Mouse (Mus musculus): ENCODE data around the gene Mmp9. TPM values are rescaled to one million over a fixed set of nuclear protein-coding genes. Genes with fewer than 3 reads are reported as not detected.

The Mmp9 gene
- polyA plus RNA-seq, 1 experiment from 2014 or later, result 1.9 TPM

DNA sequence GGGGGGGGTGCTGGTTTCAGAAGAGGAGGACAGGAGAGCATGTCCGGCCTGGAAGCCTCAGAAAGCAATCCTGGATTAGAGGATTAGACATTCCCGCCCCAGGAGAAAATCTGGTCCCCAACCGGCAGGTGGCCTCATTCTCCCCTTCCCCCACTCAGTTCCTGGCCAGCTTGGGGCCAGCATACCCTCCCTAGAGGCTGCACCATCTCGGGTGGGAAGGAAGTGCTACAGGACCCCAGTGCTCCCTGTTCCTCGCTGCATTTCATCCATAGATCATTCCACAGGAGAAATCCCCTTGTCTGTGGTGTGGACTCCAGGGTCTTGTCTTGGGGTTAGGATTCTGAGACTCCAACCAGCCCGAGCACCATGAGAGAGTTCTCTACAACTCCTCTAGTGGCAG is 26.6 kb downstream of the Mmp9 start:
- Histone ChIP-seq H3K9ac (ENCODE audit: low read depth, low read length) (no peak overlapping the region), H3K4me1 (replicated peaks; ENCODE audit: control insufficient read depth, insufficient read depth, low read length) (peaks cover 7% of the 10 kb centered on the region), H3K36me3 (ENCODE audit: control insufficient read depth, insufficient read depth, low read length) (no peaks in the 10 kb centered on the region), H3K9me3 (ENCODE audit: control insufficient read depth, low read length) (no peaks in the 10 kb centered on the region), H3K4me2 (no peak overlapping the region), H3K4me3 (ENCODE audit: low read depth, low read length) (no peak overlapping the region), H3K27me3 (replicated peaks; ENCODE audit: control insufficient read depth, insufficient read depth, low read length) (peaks cover 71% of the 10 kb centered on the region), H3K27ac (ENCODE audit: low read depth, low read length) (no peak overlapping the region)
- 13% methylated on average over 6 of the region's 6 CpGs for WGBS
- ATAC-seq (replicated peaks; ENCODE audit: low FRiP score) (no peak), DNase-seq (ENCODE audit: low spot score) (no peak)

DNA sequence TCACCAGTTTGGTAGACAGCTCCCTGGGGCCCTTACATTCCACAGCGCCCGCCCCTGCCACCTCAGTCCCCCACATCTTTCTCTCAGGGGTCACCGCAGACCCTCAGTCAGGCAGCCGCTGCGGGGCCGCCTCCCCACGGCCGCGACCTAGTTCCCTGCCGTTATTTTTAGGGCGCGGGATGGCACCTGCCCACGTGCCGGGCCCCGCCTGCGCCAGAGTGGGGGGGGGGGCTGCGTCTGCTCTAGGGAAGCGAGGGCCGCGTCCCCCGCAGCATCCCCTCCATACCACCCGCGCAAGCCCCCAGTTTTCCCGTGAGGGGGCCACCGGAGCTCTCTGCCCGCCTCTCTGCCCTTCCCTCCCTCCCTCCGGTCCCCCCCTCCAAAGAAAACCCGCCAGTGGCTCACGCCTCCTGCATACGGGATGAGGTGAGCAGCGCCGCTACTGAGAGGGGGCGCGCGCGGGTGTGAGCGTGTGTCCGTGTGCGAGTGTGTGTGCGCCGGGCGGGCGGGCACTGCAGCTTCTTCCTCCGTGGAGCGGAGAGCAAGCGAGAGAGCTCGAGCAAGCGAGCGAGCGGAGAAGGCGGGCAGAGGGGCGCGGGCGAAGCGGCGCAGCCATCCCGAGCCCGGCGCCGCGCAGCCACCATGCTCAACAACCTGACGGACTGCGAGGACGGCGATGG is 27.3 kb downstream of the Mmp9 start:
- ATAC-seq (replicated peaks; ENCODE audit: low FRiP score), result no peak
- DNase-seq (ENCODE audit: low spot score), result no peak
- Histone ChIP-seq H3K27me3 (replicated peaks; ENCODE audit: control insufficient read depth, insufficient read depth, low read length) (peaks cover 78% of the 10 kb centered on the region), H3K4me2 (peak overlapping the region; percentile 52), H3K27ac (ENCODE audit: low read depth, low read length) (no peak overlapping the region), H3K36me3 (ENCODE audit: control insufficient read depth, insufficient read depth, low read length) (no peaks in the 10 kb centered on the region), H3K4me3 (ENCODE audit: low read depth, low read length) (peak overlapping the region; percentile 31; the same call in 1 of the 2 replicates), H3K4me1 (replicated peaks; ENCODE audit: control insufficient read depth, insufficient read depth, low read length) (peaks cover 7% of the 10 kb centered on the region), H3K9ac (ENCODE audit: low read depth, low read length) (no peak overlapping the region), H3K9me3 (ENCODE audit: control insufficient read depth, low read length) (no peaks in the 10 kb centered on the region)
- WGBS, result 4% methylated on average over 65 of the region's 65 CpGs

DNA sequence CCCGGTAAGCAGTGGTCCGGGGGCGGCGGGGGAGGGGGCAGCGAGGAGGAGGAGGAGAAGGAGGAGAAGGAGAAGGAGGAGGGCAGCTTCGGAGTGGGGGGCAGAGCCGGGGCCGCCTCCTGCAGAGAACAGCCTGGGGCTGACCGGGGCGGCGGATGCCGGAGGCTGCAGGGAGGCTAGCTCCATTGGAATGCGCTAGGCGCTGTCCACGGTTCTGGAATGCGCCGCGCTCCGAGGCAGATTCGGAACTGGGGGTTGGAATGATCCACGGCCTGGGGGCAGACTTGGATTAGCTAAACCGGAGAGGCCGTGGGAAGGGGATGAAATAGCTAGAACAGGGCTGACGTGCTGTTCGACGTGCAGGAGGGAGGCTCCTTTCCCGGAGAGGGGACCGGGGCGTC is 27.9 kb downstream of the Mmp9 start:
- ATAC-seq (replicated peaks; ENCODE audit: low FRiP score) (no peak), DNase-seq (ENCODE audit: low spot score) (peak; percentile 78)
- no peaks in the 10 kb centered on the region for H3K9me3 ChIP-seq (ENCODE audit: control insufficient read depth, low read length)
- H3K9ac ChIP-seq (ENCODE audit: low read depth, low read length), result no peak overlapping the region
- H3K27me3 ChIP-seq (replicated peaks; ENCODE audit: control insufficient read depth, insufficient read depth, low read length), result peaks cover 82% of the 10 kb centered on the region
- H3K36me3 ChIP-seq (ENCODE audit: control insufficient read depth, insufficient read depth, low read length), result no peaks in the 10 kb centered on the region
- WGBS, result under 1% methylated on average over 29 of the region's 29 CpGs
- H3K4me2 ChIP-seq, result peak overlapping the region; percentile 52
- peaks cover 7% of the 10 kb centered on the region for H3K4me1 ChIP-seq (replicated peaks; ENCODE audit: control insufficient read depth, insufficient read depth, low read length)
- H3K4me3 ChIP-seq (ENCODE audit: low read depth, low read length), result peak overlapping the region; percentile 31; the same call in 1 of the 2 replicates
- H3K27ac ChIP-seq (ENCODE audit: low read depth, low read length), result no peak overlapping the region

DNA sequence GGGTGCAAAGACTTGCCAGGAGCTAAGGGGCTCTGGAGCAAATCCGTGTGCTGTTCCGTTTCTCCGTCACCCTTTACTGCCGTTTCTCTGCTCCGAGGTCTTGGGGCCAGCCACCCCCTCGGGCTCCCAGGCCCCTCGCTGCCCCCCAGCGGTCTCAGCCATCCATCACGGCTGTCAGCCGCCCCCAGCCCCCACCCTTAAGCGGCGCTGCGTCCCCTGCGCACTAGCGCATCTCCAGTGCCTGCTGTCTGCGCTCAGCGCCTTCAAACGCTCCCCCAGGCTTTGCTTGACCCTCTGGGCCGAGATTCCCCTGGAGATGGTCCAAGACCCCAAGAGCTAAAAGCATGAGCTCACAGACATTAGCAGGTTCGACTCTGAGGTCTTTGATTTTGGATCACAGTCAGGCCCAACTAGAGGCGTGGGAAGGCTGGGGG is 28.8 kb downstream of the Mmp9 start:
- no peaks in the 10 kb centered on the region for H3K9me3 ChIP-seq (ENCODE audit: control insufficient read depth, low read length)
- 4% methylated on average over 21 of the region's 21 CpGs for WGBS
- DNase-seq (ENCODE audit: low spot score), result no peak
- H3K4me1 ChIP-seq (replicated peaks; ENCODE audit: control insufficient read depth, insufficient read depth, low read length), result peaks cover 7% of the 10 kb centered on the region
- H3K4me2 ChIP-seq, result no peak overlapping the region
- no peak overlapping the region for H3K4me3 ChIP-seq (ENCODE audit: low read depth, low read length)
- no peak overlapping the region for H3K9ac ChIP-seq (ENCODE audit: low read depth, low read length)
- no peak overlapping the region for H3K27ac ChIP-seq (ENCODE audit: low read depth, low read length)
- H3K36me3 ChIP-seq (ENCODE audit: control insufficient read depth, insufficient read depth, low read length), result no peaks in the 10 kb centered on the region
- H3K27me3 ChIP-seq (replicated peaks; ENCODE audit: control insufficient read depth, insufficient read depth, low read length), result peaks cover 84% of the 10 kb centered on the region
- no peak for ATAC-seq (replicated peaks; ENCODE audit: low FRiP score)

DNA sequence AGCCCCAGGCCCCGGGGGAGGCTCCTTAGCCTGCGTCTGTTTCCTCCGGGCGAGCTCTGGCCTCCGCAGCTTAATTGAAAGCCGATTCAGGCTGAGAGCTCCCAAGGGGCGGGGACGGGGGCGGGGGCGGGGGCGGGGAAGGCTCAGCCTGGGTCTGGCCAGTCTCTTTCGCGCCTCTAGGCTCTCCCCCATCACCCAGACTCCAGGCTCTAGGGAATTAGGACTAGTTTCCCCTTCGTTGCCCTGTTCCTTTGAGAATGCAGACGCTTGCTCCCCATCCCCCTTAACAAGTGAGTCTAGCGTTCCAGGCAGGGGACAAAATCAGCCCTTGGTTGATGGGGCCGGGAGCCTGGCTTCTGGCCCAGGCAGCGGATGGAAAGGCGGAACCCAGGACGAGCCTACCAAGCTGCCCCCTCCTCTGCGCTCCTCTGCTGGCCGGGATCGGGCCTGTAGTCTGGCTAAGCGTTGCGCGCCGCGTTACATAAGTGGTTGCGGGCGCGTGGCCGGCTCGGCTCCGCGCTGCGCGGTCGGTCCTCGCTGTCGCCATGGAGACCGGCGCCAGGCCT is 30.1 kb downstream of the Mmp9 start:
- Histone ChIP-seq H3K27ac (ENCODE audit: low read depth, low read length) (no peak overlapping the region), H3K9me3 (ENCODE audit: control insufficient read depth, low read length) (no peaks in the 10 kb centered on the region), H3K27me3 (replicated peaks; ENCODE audit: control insufficient read depth, insufficient read depth, low read length) (peaks cover 78% of the 10 kb centered on the region), H3K4me1 (replicated peaks; ENCODE audit: control insufficient read depth, insufficient read depth, low read length) (peaks cover 7% of the 10 kb centered on the region), H3K4me2 (peak overlapping the region; percentile 31), H3K9ac (ENCODE audit: low read depth, low read length) (no peak overlapping the region), H3K4me3 (ENCODE audit: low read depth, low read length) (no peak overlapping the region), H3K36me3 (ENCODE audit: control insufficient read depth, insufficient read depth, low read length) (no peaks in the 10 kb centered on the region)
- DNase-seq (ENCODE audit: low spot score), result no peak
- WGBS, result 2% methylated on average over 42 of the region's 42 CpGs
- ATAC-seq (replicated peaks; ENCODE audit: low FRiP score), result no peak

DNA sequence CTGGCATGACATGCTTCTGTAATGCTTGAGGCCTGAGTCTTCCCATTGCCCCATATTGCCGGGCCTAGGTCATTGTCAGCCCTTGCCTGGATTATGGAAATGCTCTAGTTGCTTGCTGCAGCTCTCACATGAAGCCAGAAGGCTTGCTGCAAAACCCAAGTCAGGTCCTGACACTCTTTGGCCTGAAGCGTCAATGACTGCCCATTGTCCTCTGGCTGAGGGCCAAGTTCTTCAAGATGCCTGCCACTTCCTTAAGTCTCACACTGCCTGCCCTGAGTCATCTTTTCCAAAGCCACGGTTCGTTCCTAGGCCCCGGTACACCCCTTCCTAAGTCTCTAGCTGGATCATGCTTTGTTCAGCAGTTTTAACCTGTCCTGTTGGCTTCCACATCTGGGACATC is 32.1 kb downstream of the Mmp9 start:
- no peak for ATAC-seq (replicated peaks; ENCODE audit: low FRiP score)
- H3K36me3 ChIP-seq (ENCODE audit: control insufficient read depth, insufficient read depth, low read length), result no peaks in the 10 kb centered on the region
- no peak overlapping the region for H3K9ac ChIP-seq (ENCODE audit: low read depth, low read length)
- H3K4me3 ChIP-seq (ENCODE audit: low read depth, low read length), result no peak overlapping the region
- no peak overlapping the region for H3K4me2 ChIP-seq
- DNase-seq (ENCODE audit: low spot score), result no peak
- no peak overlapping the region for H3K27ac ChIP-seq (ENCODE audit: low read depth, low read length)
- peaks cover 6% of the 10 kb centered on the region for H3K4me1 ChIP-seq (replicated peaks; ENCODE audit: control insufficient read depth, insufficient read depth, low read length)
- WGBS, result 45% methylated on average over 5 of the region's 5 CpGs
- H3K27me3 ChIP-seq (replicated peaks; ENCODE audit: control insufficient read depth, insufficient read depth, low read length), result peaks cover 59% of the 10 kb centered on the region
- no peaks in the 10 kb centered on the region for H3K9me3 ChIP-seq (ENCODE audit: control insufficient read depth, low read length)

DNA sequence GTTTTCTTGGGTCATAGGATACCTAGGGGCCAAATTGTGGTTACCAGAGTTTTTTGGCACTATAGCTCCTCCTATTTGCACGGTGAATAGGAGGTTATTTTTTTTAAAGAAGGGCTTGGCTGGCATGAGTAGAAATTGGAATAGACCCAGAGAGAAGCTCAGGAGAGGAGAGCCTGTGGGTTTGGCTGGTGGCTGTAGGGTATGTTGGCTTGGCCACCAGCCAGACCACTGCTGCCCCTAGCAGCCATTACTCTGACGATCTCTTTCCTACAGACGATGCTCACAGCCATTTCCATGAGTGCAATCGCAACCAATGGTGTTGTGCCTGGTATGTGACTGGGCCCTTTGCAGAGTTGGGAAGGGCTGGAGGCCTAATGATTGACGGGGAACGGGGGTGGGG is 35.0 kb downstream of the Mmp9 start:
- H3K4me2 ChIP-seq, result no peak overlapping the region
- no peaks in the 10 kb centered on the region for H3K4me1 ChIP-seq (replicated peaks; ENCODE audit: control insufficient read depth, insufficient read depth, low read length)
- DNase-seq (ENCODE audit: low spot score) (no peak), ATAC-seq (replicated peaks; ENCODE audit: low FRiP score) (no peak)
- no peak overlapping the region for H3K4me3 ChIP-seq (ENCODE audit: low read depth, low read length)
- H3K27ac ChIP-seq (ENCODE audit: low read depth, low read length), result no peak overlapping the region
- no peaks in the 10 kb centered on the region for H3K9me3 ChIP-seq (ENCODE audit: control insufficient read depth, low read length)
- no peaks in the 10 kb centered on the region for H3K36me3 ChIP-seq (ENCODE audit: control insufficient read depth, insufficient read depth, low read length)
- H3K9ac ChIP-seq (ENCODE audit: low read depth, low read length), result no peak overlapping the region
- H3K27me3 ChIP-seq (replicated peaks; ENCODE audit: control insufficient read depth, insufficient read depth, low read length), result peaks cover 29% of the 10 kb centered on the region
- WGBS, result 72% methylated on average over 6 of the region's 6 CpGs

DNA sequence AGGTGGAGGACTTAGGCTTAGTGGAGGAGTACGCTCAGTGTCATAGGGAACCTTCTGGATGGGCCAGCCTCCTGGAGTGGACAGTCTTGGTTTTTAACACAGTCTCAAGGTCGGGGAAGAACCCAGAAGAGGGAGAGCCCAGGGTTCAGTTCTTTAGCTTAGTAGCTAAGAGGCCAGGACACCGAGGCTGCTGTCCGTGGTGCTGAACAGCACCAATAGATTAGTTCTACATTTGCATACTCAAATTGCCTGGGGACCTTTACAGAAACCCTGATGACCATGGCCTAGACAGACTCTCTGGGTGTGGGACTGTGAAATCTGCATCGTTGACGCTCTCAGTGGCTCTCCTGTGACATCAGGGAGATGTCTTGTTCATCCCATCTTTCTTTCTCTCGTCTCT is 39.2 kb downstream of the Mmp9 start:
- no peak overlapping the region for H3K27ac ChIP-seq (ENCODE audit: low read depth, low read length)
- H3K9ac ChIP-seq (ENCODE audit: low read depth, low read length), result no peak overlapping the region
- no peak overlapping the region for H3K4me2 ChIP-seq
- H3K36me3 ChIP-seq (ENCODE audit: control insufficient read depth, insufficient read depth, low read length), result no peaks in the 10 kb centered on the region
- WGBS, result 23% methylated on average over 7 of the region's 7 CpGs
- no peaks in the 10 kb centered on the region for H3K4me1 ChIP-seq (replicated peaks; ENCODE audit: control insufficient read depth, insufficient read depth, low read length)
- no peaks in the 10 kb centered on the region; the same call in 1 of the 2 replicates for H3K27me3 ChIP-seq (replicated peaks; ENCODE audit: control insufficient read depth, insufficient read depth, low read length)
- H3K9me3 ChIP-seq (ENCODE audit: control insufficient read depth, low read length), result no peaks in the 10 kb centered on the region
- no peak for ATAC-seq (replicated peaks; ENCODE audit: low FRiP score)
- peak; percentile 49 for DNase-seq (ENCODE audit: low spot score)
- no peak overlapping the region for H3K4me3 ChIP-seq (ENCODE audit: low read depth, low read length)

DNA sequence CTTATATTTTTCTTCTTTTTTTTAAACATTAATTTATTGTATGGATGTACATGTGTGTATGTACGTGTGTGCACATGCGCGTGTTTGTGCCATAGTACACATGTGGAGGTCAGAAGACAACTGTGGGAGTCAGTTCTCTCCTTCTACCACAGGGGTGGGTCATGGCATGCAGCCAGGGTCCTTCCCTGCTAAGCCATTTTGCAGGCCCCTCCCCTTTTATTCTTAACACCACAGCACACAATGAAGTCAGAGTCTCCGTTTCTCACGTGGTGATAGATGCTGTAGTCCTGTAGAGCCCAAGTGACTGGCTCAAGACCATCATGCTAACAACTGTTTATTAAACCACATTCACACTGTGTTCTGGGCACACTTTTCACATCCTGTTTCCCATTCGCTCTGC is 45.4 kb downstream of the Mmp9 start:
- no peak for DNase-seq (ENCODE audit: low spot score)
- H3K36me3 ChIP-seq (ENCODE audit: control insufficient read depth, insufficient read depth, low read length), result no peaks in the 10 kb centered on the region
- H3K9me3 ChIP-seq (ENCODE audit: control insufficient read depth, low read length), result no peaks in the 10 kb centered on the region
- WGBS, result 79% methylated on average over 6 of the region's 6 CpGs
- ATAC-seq (replicated peaks; ENCODE audit: low FRiP score), result no peak
- no peak overlapping the region for H3K27ac ChIP-seq (ENCODE audit: low read depth, low read length)
- H3K4me2 ChIP-seq, result no peak overlapping the region
- H3K4me3 ChIP-seq (ENCODE audit: low read depth, low read length), result no peak overlapping the region
- no peak overlapping the region for H3K9ac ChIP-seq (ENCODE audit: low read depth, low read length)
- no peaks in the 10 kb centered on the region for H3K4me1 ChIP-seq (replicated peaks; ENCODE audit: control insufficient read depth, insufficient read depth, low read length)
- H3K27me3 ChIP-seq (replicated peaks; ENCODE audit: control insufficient read depth, insufficient read depth, low read length), result no peaks in the 10 kb centered on the region; the same call in 1 of the 2 replicates
